Mouse (Mus musculus) lung, postnatal 36 days (tissue): ENCODE results near the gene Fads2.

ENCODE experiments used
- DNase-seq: peaks from one replicate; pipeline ENCODE4 v3.0.0; 2022; ENCODE audit warnings: mixed read lengths

Gene Fads2

DNA sequence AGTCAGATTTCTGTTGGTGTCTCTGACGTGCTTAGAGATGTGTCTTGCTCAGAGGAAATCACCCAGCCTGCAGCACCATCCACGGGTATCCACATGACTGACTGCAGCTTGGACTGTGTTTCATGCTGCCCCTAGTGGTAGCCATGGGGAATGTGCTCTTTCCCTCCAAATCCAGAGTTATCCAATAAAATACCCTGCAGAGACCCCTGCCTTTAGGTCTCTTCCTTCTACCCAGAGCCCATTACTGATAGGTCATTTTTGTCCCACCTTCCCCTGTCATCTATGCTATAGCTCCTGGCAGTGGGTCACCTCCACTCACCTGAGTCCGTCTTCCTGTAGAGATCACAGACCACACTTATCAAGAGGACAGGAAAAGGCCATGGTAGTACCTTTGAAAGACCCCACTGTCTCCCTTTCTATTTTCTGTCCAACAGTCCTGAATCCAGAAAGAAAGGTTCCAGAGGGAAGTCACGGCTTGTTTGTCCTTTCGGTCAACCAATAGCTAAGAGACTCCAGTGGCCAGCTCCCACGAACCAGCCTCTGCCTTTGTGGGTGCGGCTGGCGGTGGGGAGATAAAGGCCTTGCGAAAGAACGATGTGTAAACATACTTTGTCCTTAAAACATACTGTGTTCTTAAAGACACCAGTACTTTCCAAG lies 41.5 kb downstream of the Fads2 start:
- DNase-seq: peak; percentile 84

DNA sequence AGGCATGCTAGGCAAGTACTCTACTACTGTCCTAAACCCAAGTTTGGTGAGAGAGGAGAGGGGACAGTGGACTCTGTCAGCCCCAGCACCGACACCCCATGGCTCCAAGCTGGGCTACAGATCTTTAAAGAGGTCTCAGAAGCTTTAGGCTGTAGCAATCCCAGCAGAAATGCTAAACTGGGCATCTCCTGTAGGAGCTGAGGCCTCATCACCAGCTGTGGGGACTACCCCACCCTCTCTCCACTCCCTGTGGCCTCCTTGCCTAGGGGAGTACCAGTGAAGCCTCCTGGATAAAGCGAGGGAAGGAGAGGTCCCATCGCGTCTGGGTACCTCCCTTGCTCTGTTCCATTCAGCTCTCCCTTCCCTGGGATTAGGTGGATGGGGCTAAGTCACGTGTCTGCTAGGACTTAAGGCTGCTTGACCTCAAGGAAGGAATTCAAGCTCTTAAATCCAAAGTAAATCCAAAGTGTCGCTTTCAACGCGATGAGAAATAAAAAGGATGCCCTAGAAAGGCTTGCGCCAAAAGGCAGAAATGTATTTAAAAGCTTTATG lies 42.6 kb downstream of the Fads2 start:
- DNase-seq: no peak

DNA sequence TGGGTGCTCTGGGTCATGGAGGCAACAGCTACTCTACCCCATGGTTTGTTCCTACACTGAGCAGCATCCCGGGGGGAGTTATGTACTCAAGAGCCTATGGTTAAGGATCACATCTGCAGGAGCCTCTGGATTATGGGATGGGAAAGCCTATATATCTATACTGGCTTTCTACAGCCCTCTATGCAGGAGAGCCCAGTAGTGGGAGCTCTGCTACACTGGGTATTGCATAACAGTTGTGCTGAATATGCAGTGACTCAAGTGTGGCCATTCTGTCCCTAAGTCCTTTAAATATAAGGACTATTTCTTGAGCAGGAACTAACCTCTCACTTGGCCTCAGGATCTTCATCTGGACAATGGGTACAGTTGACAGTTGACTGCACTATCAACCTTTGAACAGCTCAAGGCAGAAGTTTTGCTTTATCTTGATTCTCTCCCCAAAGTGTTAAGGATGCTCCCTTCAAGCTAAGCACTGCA lies 43.2 kb downstream of the Fads2 start:
- DNase-seq: no peak

DNA sequence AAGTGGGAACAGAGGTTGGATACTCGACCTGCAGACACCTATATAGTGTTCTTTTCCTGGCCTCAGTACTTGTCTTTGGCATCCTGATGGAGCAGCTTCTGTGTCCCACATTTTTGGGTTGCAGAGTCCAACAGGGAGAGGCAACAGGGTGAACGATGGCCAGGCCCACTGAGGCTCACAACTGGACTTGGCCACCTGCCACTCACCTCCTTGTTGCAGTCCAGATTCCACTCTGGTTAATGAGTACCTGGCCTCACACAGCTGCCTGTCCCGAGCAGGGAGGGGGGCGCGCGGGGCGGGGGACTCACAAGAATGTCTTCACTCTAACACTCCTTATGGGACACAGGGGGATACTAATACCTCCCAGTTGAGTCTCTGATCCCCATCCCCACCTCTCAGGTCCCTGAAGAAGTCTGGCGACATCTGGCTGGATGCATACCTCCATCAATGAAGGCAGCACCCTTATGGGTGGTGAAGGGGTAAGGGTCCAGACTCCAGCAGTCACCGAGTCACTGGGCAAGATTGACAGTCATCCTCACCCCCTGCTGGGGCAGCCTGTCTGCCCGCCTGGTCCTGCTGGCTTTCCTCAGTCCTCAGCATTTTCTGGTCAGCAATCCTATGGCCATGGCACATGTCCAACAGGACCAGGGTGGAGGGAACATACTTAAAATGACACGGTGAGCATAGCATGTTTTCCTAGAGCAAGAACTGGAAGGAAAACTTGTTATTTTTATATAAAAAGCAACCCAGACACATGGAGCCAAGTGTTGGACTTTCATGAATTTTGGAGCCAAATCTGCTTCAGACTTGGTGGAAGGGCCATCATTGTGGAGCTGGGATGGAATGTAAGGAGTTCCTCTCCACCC lies 43.8 kb downstream of the Fads2 start:
- DNase-seq: peak; percentile 73

DNA sequence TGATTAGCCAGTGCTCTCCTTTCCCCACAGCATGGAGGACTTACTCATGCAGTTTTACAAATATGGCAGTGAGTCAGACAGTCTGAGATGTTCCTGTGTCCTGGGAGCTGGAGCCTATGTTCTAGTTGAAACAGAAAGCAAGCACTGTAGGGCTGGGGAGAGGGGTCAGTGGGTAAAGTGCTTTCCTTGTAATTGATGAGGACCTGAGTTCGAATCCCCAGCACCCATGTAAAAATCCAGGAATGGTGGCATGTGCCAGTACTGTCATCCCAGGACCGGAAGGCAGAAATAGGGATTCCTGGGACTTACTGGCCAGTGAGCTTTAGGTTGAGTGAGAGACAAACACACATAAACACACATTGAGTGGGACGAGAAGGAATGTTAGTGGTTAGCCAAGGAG lies 44.9 kb downstream of the Fads2 start:
- DNase-seq: no peak

DNA sequence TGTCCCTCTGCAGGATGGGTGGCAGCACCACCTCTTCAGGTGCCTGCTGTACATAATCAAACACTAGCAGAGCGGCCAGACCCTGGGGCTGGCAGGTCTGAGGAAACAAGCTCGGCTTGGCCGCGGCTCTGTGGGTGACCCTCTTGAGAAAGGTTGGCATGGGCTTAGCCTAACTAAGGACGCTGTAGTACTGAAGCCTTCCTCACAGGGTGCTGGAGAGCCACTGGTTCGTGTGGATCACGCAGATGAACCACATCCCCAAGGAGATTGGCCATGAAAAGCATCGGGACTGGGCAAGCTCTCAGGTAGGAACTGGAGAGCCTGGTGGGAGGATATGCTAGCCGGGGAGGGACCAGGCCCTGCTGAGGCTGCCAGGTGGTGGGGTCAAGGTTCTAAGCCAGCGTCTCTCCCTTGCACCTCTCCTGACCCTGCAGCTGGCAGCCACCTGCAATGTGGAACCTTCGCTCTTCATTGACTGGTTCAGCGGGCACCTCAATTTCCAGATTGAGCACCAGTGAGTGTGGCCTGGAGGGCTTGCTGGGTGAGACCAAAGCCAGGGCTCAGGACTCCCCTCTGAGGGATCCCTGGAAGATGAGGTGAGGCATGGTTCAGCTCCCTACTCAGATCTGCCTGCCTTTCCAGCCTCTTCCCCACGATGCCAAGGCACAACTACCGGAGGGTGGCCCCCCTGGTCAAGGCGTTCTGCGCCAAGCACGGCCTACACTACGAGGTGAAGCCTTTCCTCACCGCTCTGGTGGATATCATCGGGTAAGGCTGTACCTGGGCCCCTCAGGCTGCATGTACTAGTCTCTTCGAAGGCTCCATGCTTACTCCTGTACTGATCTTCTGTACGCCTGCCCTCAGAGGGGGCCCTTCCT lies 45.5 kb downstream of the Fads2 start:
- DNase-seq: no peak

DNA sequence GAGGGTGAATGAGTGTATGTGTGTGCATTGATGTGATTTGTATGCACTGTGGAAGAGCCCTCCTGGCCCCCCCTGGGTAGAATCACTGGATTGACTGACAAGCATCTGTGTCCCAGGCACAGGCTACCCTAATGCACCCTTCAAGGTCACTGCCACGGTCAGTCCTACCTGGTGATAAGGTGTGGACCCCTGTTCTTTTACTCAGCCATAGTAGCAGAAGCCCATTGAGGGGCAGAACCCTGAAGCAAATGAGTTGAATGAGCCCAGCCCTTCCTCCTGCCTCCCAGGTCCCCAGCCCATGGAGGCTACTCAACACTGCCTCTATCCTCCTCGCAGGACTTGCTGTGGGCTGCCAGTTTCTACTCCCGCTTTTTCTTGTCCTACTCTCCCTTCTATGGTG lies 46.3 kb downstream of the Fads2 start:
- no peak for DNase-seq

DNA sequence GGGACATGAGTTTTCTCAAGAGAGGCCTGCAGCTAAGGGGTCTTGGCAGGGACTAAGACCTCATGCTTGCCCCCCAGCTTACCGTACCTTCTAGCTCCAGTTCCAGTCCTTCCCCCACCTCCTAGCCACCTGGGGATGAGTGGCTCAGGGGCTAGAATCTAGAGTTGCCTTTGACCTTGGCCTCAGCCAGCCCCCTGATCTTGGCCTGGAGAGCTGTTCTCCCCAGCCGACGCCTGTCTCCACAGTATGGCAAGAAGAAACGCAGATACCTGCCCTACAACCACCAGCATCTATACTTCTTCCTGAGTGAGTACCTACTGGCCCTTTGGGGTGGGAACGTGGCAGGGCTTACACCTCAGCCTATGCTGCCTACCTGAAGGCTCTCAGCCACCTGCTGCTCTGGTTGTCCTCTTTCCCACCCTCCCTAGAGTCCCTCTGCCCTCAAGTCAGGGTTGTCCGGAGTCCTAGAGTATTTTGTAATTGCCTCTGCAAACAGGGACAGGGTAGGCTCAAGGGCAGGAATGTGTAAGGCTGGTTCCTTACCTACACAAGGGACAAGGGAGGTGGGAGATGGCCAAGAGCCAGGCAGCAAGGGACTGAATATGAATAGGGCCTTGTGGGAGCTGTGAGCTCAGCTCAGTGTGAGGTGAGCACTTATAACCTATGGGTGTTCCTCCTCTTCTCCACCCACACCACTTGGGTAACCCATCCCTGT lies 47.0 kb downstream of the Fads2 start:
- DNase-seq: no peak

DNA sequence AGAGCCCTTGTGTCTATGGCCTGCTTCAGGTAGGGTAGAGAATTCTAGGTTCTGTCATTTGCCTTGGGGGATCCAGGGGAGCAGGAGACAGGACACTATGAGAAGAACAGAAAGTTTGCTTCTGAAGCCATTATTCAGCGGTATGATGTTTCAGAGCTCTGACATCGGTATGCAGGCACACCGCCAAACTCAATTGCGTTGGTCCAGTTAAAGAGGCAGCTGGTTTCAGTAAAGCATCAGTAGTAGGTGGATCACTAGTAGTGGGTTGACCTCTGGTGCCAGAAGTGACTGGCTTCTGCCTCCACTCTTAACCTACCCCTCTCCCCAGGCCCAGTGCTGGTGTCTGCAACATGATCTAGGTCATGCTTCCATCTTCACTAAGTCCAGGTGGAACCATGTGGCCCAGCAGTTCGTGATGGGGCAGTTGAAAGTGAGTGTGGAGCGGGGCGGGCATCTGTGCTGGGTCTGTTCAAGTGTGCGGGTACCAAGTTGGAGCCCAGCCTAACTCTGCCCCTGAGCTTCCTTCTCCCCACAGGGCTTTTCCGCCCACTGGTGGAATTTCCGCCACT lies 47.8 kb downstream of the Fads2 start:
- DNase-seq: peak; percentile 57

DNA sequence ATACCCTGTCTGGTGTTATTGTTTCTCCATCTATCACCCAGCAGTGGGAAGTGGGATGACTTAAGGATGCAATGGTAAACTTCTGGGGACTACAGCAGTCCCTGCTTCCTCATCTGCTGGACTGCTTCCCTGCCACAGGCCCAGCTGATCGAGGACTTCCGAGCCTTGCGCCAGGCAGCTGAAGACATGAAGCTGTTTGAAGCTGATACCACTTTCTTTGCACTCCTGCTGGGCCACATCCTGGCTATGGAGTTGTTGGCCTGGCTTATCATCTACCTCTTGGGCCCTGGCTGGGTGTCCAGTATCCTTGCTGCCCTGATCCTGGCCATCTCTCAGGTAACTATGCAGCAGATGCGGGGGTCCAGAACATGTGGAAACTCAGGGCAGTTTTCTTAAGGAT lies 48.8 kb downstream of the Fads2 start:
- no peak for DNase-seq

DNA sequence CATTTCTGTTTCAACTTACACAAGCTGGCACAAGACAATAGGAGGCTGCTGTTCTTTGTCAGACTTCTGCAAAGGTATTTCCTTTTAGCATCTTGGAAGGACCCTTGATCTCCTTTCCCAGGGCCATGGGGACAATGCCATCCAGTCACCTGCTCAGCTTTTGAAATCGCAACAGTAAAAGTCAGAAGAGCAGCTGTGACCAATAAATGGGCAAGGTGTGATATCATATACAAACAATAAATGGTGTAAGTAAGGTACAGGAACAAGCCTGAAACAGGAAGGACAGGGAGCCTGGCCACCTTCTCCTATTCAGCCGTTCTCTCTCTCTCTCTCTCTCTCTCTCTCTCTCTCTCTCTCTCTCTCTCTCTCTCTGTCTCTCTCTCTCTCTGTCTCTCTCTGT lies 51.1 kb downstream of the Fads2 start:
- DNase-seq: no peak

DNA sequence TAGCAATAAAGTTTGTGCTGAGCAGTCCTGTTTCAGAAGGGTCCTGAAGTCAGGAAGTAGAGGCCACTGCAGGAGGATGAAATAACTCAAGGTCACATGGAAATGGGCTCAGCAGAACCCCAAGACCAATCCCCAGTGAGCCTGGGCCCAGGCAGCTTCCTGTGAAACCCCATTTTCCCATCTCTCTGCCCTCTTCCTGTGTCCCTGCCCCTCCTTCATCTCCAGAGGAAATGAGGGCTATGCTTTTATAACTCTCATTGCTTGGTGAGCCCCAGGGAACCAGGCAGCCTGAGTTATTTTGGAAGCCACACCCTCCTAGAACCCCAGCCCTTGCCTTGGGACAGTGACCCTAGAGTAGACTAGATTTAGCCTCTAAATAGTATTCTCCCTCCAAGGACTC lies 52.0 kb downstream of the Fads2 start:
- DNase-seq: no peak

DNA sequence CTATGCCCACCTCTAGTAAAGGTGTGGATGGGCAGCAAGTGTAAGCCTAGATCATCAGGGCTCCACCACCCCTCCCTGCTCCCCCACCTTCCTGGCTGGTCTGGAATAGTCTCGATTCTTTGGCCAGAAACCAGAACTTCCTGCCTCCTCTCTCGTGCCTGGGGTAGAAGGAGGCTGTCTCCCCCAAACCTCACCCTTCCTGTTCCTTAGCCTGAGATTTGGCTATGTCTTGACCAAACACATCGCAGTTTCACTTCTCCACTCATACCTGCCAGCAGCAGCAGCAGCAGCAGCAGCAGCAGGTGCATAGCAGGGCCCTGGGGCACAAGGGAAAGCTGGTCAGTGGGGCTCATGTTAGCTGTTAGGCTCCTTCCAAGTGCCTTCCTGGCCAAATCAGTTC lies 54.6 kb downstream of the Fads2 start:
- DNase-seq: no peak

DNA sequence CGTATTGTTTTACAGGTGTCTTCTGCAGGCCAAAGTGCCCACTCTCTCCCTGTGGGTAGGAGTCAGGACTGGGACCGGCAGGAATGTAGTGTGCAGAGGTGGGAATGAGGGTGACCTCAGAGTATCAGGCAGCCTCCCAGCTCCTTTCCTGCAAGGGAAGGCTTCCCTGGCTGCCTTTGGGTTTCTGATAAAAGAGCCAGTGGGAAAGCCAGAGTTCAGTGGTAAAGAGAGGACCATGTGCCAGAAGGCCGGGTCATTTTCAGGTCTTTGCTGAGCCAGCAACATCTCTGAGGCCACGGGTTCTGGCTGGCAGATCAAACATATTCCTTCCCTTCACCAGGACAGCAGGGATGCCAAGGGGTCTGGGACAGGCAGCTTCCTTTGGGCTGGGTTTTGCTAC lies 55.2 kb downstream of the Fads2 start:
- no peak for DNase-seq

DNA sequence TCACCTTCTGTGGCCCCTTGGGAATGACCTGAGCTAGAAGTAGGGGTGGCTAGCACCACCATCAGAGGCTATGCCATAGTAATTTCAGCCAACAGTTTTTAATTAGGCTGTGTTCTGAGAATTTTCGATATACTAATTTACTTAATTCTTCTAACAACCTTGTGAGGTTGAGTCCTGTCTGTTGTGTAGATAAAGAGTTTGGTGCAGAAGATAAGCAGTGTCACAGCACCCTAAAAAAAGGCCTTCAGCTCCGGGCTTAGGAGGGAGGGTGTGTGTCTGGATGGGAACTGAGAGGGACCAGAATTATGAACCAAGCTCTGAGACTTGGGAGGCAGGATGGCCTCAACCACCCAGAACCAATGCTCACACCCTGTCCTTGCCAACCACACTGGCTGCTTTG lies 55.8 kb downstream of the Fads2 start:
- no peak for DNase-seq

DNA sequence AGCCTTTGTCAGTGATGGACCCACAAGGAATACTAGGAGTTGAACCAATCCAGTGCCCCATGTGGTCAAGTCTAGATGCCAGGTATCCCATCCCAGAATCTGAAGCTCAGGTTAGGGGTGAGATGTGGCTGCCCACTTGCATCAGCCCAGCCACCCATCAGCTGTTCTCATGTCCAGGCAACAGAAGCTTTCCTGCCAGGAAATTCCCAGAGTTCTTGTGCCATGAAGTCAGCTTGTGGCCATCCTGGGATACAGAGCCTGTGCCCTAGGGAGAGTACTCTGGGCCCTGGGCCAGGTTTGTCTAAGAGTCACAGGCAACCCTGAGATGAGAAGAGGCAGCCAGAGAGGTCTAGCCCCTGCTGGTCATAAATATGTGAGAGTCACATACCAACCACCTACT lies 57.9 kb downstream of the Fads2 start:
- peak; percentile 84 for DNase-seq

DNA sequence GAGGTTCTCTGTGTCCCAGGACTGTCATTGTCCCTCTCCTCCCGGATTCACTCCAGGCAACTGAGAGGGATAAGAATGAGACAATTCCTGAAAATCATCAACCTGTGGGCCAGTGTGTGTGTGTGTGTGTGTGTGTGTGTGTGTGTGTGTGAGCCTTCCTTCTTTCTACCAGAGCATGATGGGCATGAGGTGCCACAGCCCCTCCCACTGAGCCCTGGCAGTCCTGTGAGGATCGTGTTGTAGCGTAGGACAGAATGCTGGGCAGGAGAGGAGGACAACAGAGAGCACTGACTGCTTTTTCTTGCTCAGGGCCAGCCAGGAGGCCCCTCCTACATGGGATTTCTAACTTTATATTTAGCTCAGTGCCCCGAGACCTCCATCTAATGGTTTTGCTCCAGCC lies 58.7 kb downstream of the Fads2 start:
- DNase-seq: no peak

DNA sequence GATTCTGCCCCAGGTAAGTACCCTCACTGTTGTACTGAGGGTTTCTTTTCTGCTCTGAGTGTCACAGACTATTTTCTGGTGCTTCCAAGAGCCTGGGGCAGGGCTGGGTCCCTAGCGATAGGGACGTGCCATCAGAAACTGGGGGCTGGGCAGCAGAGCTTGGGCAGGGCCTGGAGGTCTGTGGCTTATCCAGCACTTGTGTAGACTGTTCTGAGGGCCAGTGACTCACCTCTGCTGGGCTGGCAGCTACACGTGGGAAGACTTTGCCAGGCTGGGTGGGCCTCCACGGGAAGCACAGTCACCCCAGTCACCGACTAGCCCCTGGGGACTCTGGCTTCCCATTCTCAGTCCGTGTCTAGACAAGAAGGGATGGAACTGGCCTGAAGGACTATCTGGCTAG lies 59.3 kb downstream of the Fads2 start:
- DNase-seq: peak; percentile 54

DNA sequence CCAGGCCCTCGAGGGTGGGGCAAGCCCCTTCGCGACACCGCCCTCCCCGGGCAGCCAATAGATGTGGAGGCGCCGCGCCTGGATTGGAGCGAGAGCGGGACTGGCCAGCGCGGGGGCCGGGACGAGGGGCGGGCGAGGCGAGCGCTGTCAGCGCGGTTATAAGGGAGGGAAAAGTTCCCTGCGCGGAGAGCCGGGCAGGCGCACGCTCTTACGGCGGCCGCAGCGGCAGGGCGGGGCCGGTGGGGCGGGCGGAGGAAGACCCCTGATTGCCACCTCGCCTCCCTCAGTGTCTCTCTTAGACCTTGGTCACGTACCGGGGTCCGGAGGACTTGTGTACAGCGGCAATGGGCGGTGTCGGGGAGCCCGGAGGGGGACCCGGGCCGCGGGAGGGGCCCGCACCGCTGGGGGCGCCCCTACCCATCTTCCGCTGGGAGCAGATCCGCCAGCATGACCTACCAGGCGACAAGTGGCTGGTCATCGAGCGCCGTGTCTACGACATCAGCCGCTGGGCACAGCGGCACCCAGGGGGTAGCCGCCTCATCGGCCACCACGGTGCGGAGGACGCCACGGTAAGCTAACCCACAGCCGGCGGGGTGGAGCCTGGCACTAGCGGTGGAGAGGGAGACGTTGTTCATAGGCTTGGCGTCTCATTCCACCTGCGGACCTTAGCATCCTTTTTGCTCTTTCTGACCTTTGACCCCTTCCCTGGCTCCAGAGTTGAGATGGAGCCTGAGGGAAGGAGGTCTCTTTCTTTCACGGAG lies 60.0 kb downstream of the Fads2 start, which contains the start of gene Fads3:
Gene Fads3 (plus strand): TSS at position 182 of the 761 bp plus-strand sequence.
- peak; percentile 92 for DNase-seq

DNA sequence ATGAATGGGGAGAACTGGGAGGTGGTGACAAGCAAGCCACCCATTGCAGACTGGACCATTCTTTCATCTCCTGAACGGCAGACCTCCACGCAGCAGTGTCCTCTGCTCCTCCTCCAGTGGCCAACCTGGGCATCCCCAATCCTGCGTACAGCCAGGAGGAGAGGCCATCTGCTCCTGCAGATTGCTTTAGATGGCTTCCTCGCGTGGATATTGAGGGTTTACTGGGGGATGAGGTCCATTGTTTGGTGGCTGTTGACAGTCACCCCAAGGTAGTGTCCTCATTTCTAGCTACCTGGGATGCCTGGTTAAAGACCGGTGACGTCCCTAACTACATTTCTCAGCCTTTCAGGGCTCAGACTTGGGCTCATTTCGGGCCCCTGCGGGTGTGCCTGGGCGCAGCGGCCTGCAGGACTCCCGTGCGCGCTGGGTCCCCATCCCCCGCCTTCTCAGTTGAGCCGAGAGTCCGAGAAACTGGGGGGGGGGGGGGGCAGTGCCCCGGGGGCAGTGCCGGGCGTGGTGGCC lies 60.6 kb downstream of the Fads2 start:
- no peak for DNase-seq

DNA sequence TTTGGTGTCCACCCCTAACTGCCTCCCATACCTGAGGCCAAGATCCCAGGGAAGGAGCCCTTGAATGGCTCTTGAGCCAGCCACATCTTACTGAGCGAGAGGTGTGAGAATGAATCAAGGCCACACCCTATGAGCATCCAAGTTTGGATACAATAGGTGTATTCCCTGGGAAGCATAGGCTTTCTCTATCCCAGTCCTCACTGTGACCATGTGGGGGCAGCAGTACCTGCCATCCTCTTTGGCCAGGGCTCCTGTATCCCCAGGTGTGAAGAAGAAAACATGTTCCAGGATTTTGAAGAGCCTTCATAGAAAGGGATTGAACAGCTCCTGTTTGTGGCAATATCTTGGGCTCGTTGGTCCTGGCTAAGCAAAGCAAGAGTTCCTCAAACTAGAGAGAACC lies 61.9 kb downstream of the Fads2 start:
- DNase-seq: peak; percentile 75
